Mouse (Mus musculus) thymus, postnatal 36 days (tissue): Measurements from ENCODE around the gene Rpl21.
"Not testable (repeated sequence)": the region's sequence is repeated elsewhere in the genome, so short reads cannot be mapped to it uniquely, and the experiment has no call there.

ENCODE experiments used
- DNase-seq, 2 experiments: peaks; one replicate each; pipeline ENCODE4 v3.0.0; 2022; ENCODE audit warnings: mixed read lengths in 2 of 2

Gene Rpl21

DNA sequence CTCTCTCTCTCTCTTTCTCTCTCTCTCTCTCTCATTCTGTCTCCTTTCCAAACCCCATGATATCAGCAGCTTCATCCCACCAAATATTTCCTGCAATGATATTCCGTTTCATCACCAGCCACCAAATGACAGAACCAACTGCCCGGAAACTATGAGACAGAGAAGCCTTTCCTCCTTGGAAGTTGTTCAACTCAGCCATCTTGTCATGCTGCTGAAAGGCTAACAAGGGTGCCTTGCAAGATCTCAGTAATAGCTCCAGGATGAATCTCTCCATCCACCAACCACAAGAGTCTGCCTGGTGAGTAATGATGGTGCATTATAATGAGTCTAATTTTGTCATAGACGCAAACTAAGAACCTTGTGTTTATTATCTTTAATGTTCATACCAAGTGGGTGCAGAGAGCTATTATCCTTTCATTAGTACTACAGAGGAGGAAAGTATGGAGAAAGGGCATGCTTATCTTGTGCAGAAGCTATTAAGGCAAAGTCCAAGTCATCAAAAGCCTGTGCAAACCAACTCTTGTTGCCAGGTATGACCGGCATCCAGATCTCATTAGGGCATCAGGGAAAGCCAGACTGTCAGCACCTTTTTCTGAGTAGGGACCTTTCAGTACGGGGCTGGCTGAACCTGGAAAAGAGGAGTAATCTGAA is 40.4 kb downstream of the Rpl21 start:
- DNase-seq: no peak

DNA sequence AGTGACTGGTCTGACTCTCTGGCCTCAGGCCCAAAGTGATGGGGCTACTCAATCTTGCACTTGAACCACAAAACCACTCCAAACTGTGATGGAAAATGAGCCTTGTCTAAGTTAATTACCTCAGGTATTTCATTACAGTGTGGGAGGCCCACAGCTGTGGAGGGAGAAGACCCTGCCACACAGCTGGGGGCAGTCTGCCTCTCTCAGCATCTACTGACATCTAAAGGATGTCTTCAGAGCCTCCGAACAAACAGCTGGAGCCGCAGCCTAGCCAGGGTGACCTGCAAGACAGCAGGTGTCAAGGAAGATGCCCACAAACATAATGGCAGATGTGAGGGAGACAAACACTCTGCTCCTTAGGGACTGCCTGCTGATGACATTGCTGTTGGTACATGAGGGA is 43.3 kb downstream of the Rpl21 start:
- no peak for DNase-seq

DNA sequence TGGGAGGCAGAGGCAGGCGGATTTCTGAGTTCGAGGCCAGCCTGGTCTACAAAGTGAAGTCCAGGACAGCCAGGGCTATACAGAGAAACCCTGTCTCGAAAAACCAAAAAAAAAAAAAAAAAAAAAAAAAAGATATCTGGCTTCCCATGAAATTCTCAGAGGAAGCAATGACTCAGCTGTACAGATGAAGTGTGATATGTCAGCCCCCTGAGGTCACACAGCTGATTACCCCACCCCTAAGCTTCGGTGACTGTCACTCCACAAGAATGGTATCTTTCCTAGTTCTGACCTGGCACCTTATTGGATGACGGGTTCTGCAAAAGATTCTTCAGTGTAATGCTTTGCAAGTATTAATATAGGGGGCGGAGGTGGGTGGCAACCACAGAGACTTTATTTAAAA is 45.2 kb downstream of the Rpl21 start:
- not testable (repeated sequence) for DNase-seq

DNA sequence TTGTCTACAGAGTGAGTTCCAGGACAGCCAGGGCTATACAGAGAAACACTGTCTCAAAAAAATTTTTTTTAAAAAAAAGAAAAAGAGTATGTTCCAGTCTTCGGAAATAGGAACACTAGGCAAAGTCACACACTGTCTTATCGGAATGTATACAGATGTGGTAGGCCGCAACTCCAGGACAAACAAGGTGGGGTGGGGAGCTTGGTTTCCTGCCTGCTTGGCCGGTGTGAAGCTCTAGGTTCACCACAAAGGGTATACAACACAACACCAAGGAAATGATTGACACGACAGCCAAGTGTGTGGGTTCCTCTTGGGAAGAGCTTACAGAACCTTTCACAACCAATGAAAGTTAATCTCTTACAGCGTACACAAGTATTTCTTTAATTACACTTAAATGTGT is 49.6 kb downstream of the Rpl21 start:
- no peak for DNase-seq

DNA sequence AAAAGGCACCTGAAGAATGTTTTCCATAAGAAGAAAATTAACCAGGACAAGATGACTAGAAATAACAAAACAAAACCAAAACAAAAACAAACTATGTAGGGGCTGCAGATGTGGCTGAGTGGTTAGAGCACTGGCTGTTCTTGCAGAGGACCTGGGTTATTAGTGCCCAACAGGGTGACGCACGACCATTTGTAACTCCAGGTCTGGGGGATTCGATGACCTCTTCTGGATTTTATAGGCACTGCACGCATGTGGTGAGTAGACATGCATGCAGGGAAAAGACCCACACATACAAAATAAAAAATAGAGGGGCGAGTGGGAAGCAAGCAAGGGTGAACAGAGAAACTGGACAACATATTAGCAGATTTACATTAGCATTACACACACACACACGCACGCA is 50.4 kb downstream of the Rpl21 start:
- DNase-seq: no peak

DNA sequence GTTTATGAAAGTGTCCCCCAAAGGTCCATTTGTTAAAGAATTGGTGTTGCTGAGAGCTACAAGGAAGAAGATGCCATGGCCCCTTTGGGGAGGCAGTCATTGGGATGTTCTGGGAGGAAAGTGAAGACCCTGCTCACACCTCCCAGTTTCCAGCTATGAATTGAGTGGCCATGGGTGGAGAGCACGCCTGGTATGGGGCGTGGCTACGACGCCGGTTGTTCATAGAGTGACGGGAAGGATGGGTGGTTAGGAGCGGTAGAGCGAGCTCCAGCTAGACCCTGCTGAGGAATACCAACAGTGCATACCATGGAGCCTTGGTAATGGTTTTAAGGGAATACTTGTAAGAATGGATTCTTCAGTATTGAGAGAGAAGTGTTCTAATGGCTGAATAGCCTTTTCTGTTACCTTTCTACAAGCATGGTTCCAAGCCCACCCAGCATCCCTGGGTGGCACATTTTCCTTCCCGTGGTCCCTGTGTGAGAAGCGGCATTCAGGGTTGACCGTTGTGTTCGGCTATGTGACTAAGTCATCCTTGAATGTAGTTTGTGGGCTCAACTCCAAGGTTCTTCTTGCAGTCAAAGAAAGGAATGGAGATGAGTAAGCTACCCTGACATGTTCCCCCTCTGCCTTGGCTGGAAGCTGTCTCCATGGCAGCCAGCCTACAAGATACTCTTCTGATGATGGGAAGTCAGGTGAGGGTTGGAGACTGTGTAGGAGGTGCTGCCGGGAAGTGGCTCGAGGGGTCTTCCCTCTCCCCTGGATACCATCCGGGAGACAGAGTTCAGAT is 51.0 kb downstream of the Rpl21 start:
- no peak for DNase-seq
